Mouse (Mus musculus) G1E (cell line): ENCODE data around the gene Tspan17. TPM values are rescaled to one million over a fixed set of nuclear protein-coding genes. Genes with fewer than 3 reads are reported as not detected.

ENCODE experiments used
- ATAC-seq: 2 replicates; pipeline ENCODE4 v1.8.0; 2016; ENCODE audit warnings: mild to moderate bottlenecking; ENCODE audit not compliant: insufficient number of reproducible peaks, poor library complexity, low FRiP score, severe bottlenecking; ENCODE audit errors: extremely low read depth
- DNase-seq: peaks from one replicate; pipeline ENCODE4 v3.0.0; 2012; ENCODE audit warnings: low spot score
- H3K27me3 ChIP-seq: 2 replicates; pipeline ENCODE4 v1.6.1; 2012; ENCODE audit warnings: mild to moderate bottlenecking, low read length, inconsistent platforms; ENCODE audit not compliant: insufficient read depth
- H3K36me3 ChIP-seq: replicated peaks from 2 replicates; pipeline ENCODE3; 2012; ENCODE audit warnings: mild to moderate bottlenecking, inconsistent platforms
- H3K4me1 ChIP-seq: 2 replicates; pipeline ENCODE4 v1.6.1; 2012; ENCODE audit warnings: low read depth, low read length, inconsistent platforms, mixed read lengths; ENCODE audit not compliant: insufficient read depth
- H3K4me3 ChIP-seq: 2 replicates; pipeline ENCODE4 v1.5.1; 2012; ENCODE audit warnings: low read depth, mild to moderate bottlenecking, inconsistent platforms, low read length, moderate library complexity, mixed read lengths
- H3K9me3 ChIP-seq: replicated peaks from 2 replicates; pipeline ENCODE4 v1.6.1; 2012; ENCODE audit warnings: inconsistent platforms
- CTCF ChIP-seq: IDR thresholded peaks from 2 replicates; pipeline ENCODE4 v1.5.1; 2012; ENCODE audit warnings: low read depth, low read length, inconsistent platforms, mixed read lengths
- GATA1 ChIP-seq: IDR thresholded peaks from 2 replicates; pipeline ENCODE4 v1.6.1; 2012; ENCODE audit warnings: borderline replicate concordance, low read length, inconsistent platforms, mixed read lengths
- GATA2 ChIP-seq: IDR thresholded peaks from 2 replicates; pipeline ENCODE4 v1.6.1; 2012; ENCODE audit warnings: low read depth, low read length, inconsistent platforms, borderline replicate concordance
- POLR2AphosphoS5 ChIP-seq: IDR thresholded peaks from 2 replicates; pipeline ENCODE4 v1.6.1; 2012; ENCODE audit warnings: low read depth, low read length, inconsistent platforms; ENCODE audit not compliant: insufficient replicate concordance
- TAL1 ChIP-seq: conservative IDR thresholded peaks from 2 replicates; pipeline ENCODE4 v1.6.1; 2012; ENCODE audit warnings: low read depth, low read length, inconsistent platforms, mixed read lengths
- polyA plus RNA-seq: library from polyadenylated mRNA; stranded (reverse); fragments of >175 nt; gene quantifications from 2 replicates; pipeline ENCODE4 v1.2.3, GENCODE M21; 2012
- total RNA-seq, 2 experiments: library from RNA; stranded (forward) in 1 of 2; stranded (reverse) in 1 of 2; fragments of 200-1000 nt in 1 of 2; fragments of >200 nt in 1 of 2; fragmentation: Nextera tagmentation in 1 of 2; gene quantifications; 2 replicates each; pipeline ENCODE4 v1.2.3; 2014 to 2017

Tspan17 gene
- total and polyA plus RNA-seq, 3 experiments: 0.43 to 2.0 (median 1.7) TPM

DNA sequence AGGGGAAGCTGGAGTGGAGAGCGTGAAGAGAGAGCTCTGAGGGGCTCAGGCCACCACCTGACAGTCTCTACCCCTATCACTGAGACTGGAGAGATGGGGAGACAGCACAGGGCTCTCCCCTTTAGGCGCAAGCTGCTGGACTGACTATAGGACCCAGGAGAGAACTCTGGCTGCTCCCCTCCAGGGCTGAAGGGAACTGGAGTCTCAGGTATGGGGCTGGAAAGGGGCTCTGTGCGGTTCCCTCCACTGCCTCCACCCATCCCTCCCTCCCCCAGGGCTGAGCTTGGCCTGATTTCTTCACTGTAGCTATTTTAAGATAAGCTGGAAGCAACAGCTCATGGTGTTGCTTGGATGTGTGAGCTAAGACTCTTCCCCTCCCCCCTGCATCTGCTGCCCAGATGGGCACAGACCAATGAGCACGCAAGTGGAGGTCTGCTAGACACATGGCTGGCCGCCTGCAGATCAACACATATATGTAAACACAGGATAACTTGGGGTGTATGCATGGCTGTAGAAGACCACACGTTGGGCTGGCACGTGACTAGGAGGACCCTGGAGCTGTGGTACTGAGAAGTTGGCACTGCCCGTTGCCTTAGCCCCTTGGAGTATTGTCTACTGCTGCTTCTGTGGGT lies 28.9 kb upstream of the Tspan17 start:
- Histone ChIP-seq H3K36me3 (no peaks in the 10 kb centered on the region), H3K27me3 (no peaks in the 10 kb centered on the region; the same call in 1 of the 2 replicates), H3K4me1 (no peaks in the 10 kb centered on the region), H3K4me3 (no peak overlapping the region), H3K9me3 (no peaks in the 10 kb centered on the region)
- ATAC-seq (no peak), DNase-seq (no peak)
- no peak for TF ChIP-seq POLR2AphosphoS5
- TF ChIP-seq CTCF: no peak
- TF ChIP-seq TAL1: no peak
- no peak for TF ChIP-seq GATA2
- no peak for TF ChIP-seq GATA1

DNA sequence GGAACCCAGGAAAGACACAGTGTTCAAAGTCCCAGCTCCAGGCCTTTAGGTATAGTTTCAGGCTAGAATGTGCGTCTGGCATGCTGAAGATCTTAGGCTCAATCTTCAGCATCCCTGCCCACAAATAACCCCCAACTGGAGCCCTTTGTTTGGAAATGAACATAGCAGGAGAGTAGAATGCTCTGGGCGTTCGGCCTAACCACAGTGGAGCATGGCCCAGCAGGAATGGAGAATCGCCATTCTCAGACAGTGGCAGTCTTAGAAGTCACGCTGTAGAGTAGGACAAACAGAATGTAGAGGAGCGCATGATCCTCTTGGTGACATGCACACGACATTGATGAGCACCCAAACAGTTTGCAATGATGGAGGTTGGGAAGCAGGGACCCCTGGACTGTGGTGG lies 28.3 kb upstream of the Tspan17 start:
- Histone ChIP-seq H3K9me3 (peaks cover 1% of the 10 kb centered on the region; the same call in 1 of the 2 replicates), H3K36me3 (no peaks in the 10 kb centered on the region), H3K4me1 (no peaks in the 10 kb centered on the region), H3K4me3 (no peak overlapping the region), H3K27me3 (no peaks in the 10 kb centered on the region; the same call in 1 of the 2 replicates)
- TF ChIP-seq POLR2AphosphoS5 (no peak), TAL1 (no peak), GATA1 (no peak), GATA2 (no peak), CTCF (no peak)
- no peak for ATAC-seq
- no peak for DNase-seq

DNA sequence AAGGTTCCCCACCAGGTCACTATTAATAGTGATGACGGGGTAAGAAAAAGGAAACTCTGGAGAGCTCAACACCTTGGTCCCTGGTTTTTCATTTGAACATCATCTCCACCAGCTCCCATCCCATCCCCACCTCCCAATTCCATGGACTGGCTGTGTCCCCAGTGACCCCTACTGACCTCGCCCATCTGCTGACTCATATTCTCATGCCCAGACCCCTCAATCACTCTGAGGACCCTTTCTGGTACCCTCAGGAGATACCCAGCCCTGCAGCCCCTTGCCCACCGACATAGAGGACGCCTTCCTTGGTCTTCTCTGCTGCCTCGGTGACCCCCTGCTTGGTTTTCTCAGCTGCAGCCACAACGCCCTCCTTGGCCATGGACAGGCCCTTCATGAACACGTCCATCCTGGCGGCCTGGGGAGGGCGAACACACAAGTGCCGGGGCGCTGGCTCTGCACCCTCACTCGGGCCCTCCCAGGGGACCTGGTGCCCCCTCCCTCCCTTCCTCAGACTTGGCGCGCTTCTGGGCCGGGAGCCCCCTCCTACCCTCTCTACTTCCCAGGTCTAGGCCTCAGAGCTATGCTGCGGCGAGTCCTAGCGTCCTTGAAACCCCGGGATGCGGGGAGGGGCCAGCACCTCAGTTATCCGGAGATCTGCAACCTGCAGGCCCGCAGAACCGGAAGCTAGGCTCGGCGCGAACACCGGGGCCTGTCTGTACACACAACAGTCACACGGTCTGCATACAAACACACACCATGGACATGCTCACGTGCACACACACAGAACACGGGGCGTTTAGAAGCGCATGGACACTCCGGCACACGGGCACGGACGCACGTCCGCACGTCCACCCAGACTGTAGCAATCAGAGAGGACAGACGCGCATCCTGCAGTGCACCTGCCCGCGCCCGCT lies 23.6 kb upstream of the Tspan17 start:
- no peak for ATAC-seq
- H3K27me3 ChIP-seq: no peaks in the 10 kb centered on the region
- no peaks in the 10 kb centered on the region for H3K36me3 ChIP-seq
- no peak for DNase-seq
- H3K9me3 ChIP-seq: peaks cover 12% of the 10 kb centered on the region
- no peaks in the 10 kb centered on the region for H3K4me1 ChIP-seq
- H3K4me3 ChIP-seq: no peak overlapping the region
- TF ChIP-seq GATA2: no peak
- TF ChIP-seq POLR2AphosphoS5: no peak
- TF ChIP-seq GATA1: no peak

DNA sequence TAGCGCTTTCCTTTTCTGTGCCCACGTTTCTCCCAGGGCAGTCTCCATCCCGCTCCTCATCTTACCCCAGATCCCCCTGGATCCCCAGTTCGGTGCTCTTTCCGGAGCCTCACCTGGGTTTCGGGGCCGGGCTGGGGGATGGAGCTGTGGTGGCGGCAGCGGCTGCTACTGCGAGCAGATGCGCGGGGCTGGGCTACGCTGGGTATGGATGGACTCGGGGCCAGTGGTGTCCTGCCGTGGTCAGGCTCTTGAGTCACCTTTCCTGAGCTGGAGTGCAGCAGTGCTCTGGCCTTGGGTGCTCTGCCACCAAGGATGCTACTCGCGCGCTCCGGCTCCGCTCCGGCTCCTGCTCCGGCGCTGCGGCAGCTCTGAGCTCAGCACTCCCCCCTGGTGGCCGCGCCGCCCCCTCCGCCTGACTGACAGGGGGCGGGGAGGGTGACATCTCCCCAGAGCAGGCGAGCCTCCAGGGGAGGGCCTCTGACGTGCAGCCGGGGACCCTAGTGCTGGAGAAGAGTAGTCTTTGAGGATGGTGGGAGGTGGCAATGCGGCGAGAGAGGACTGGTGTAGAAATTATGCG lies 22.9 kb upstream of the Tspan17 start, which contains the start of gene Sncb:
Sncb (minus strand) TSS at position 404 of the 577 bp plus-strand sequence.
- Histone ChIP-seq H3K4me3 (no peak within 1 kb of the TSS), H3K4me1 (no peaks in the 10 kb centered on the region), H3K9me3 (peaks cover 16% of the 10 kb centered on the region), H3K27me3 (no peaks in the 10 kb centered on the region), H3K36me3 (no peaks in the 10 kb centered on the region)
- TF ChIP-seq POLR2AphosphoS5: no peak
- TF ChIP-seq GATA1: no peak
- no peak for TF ChIP-seq TAL1
- TF ChIP-seq CTCF: no peak
- no peak for TF ChIP-seq GATA2
- no peak for ATAC-seq
- no peak for DNase-seq

DNA sequence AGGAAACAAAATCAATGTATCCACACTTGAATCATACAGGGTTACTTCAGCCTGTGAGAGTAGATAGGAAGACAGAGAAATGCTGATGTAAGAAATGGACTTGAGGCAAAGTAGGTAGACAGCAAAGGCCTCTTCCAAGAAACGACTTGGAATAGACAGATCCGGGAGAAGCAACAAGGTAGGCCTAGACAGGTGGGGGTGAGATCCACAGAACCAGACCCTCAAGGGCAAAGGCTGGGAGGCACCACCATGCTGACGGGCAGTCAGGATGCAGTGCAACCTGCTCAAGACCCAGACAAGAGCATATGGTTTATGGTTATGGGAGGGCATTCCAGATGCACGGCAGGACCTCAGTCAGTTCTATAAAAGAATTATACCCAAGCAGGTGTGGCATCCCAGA lies 22.2 kb upstream of the Tspan17 start:
- no peaks in the 10 kb centered on the region for H3K27me3 ChIP-seq
- TF ChIP-seq CTCF (no peak), POLR2AphosphoS5 (no peak), GATA2 (no peak), GATA1 (no peak), TAL1 (no peak)
- ATAC-seq: no peak

DNA sequence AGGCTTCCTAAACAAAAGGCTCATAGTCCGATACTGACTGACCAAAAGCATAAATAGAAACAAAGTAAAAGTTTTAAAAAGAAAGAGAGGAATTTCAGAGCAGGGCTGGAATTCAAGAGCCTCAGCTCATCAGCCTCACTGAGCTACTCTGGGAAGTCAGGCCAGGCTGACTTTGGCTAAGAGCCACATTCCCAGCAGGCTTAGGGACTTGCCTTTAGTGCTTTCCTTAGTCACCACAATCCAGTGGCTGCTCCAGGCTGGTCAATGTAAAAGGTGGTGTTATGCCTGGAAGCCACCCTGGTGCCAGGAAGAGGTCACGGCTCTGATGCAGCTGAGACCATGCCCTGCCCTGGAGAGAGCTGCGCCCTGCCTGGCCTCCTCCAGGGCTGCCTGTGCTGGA lies 8.6 kb upstream of the Tspan17 start:
- Histone ChIP-seq H3K27me3 (peaks cover 16% of the 10 kb centered on the region), H3K36me3 (no peaks in the 10 kb centered on the region), H3K4me1 (no peaks in the 10 kb centered on the region), H3K9me3 (no peaks in the 10 kb centered on the region), H3K4me3 (no peak overlapping the region)
- no peak for DNase-seq
- ATAC-seq: no peak
- TF ChIP-seq TAL1: no peak
- no peak for TF ChIP-seq CTCF
- no peak for TF ChIP-seq GATA1
- no peak for TF ChIP-seq POLR2AphosphoS5
- TF ChIP-seq GATA2: no peak

More for the DNA sequence above, 22.2 kb upstream of the Tspan17 start:
- H3K36me3 ChIP-seq: no peaks in the 10 kb centered on the region
- peaks cover 16% of the 10 kb centered on the region for H3K9me3 ChIP-seq
- no peak for DNase-seq
- H3K4me1 ChIP-seq: no peaks in the 10 kb centered on the region
- H3K4me3 ChIP-seq: no peak overlapping the region
